Mouse (Mus musculus) liver, embryonic 11.5 days (tissue): ENCODE data around the gene Rnls. TPM values are rescaled to one million over a fixed set of nuclear protein-coding genes. Genes with fewer than 3 reads are reported as not detected.

Experiments
- ATAC-seq: fragments of 200-750 bp; cut with Nextera tagmentation; replicated peaks from 2 replicates; pipeline ENCODE4 v1.8.0; 2017; ENCODE audit warnings: moderate number of reproducible peaks, mild to moderate bottlenecking, moderate TSS enrichment, moderate library complexity; ENCODE audit not compliant: low FRiP score
- DNase-seq: peaks from one replicate; pipeline ENCODE4 v3.0.0-alpha.2; 2017; ENCODE audit warnings: low spot score
- H3K27ac ChIP-seq: fragments of 300-500 bp; sonication (generic); 2 replicates; pipeline ENCODE4 v1.5.1; 2014; ENCODE audit warnings: mild to moderate bottlenecking, low read depth, low read length, control low read depth
- H3K27me3 ChIP-seq: fragments of 300-500 bp; sonication (generic); replicated peaks from 2 replicates; pipeline ENCODE4 v1.6.1; 2014; ENCODE audit warnings: low read length, mixed read lengths; ENCODE audit not compliant: control insufficient read depth, insufficient read depth
- H3K36me3 ChIP-seq: fragments of 300-500 bp; sonication (generic); 2 replicates; pipeline ENCODE4 v1.6.1; 2014; ENCODE audit warnings: mild to moderate bottlenecking, low read length, moderate library complexity, mixed read lengths; ENCODE audit not compliant: control insufficient read depth, insufficient read depth
- H3K4me1 ChIP-seq: fragments of 300-500 bp; sonication (generic); replicated peaks from 2 replicates; pipeline ENCODE4 v1.6.1; 2014; ENCODE audit warnings: low read length, mixed read lengths; ENCODE audit not compliant: control insufficient read depth, insufficient read depth
- H3K4me2 ChIP-seq: fragments of 300-500 bp; sonication (generic); 2 replicates; pipeline ENCODE4 v1.6.1; 2014; ENCODE audit warnings: mild to moderate bottlenecking, control low read depth, moderate library complexity
- H3K4me3 ChIP-seq: fragments of 300-500 bp; sonication (generic); 2 replicates; pipeline ENCODE4 v1.5.1; 2014; ENCODE audit warnings: low read depth, low read length, control low read depth
- H3K9ac ChIP-seq: fragments of 300-500 bp; sonication (generic); 2 replicates; pipeline ENCODE4 v1.6.1; 2014; ENCODE audit warnings: low read depth, low read length, control low read depth
- H3K9me3 ChIP-seq: fragments of 300-500 bp; sonication (generic); 2 replicates; pipeline ENCODE4 v1.6.1; 2016; ENCODE audit warnings: low read length, inconsistent platforms, mixed read lengths; ENCODE audit not compliant: control insufficient read depth
- WGBS: fragments of 180-500 bp; shearing (Covaris S2); extraction: QIAGEN DNeasy Blood & Tissue Kit; methylation state at CpG from one replicate; pipeline ENCODE4 v1.1.7; 2014; 5-methylcytosine and 5-hydroxymethylcytosine counted together
- polyA plus RNA-seq: library from polyadenylated mRNA; unstranded; fragments of >200 nt; fragmentation: Nextera tagmentation; extraction: Ambion mirVana; gene quantifications from 2 replicates; pipeline ENCODE4 v1.2.1, GENCODE M21; 2014

Gene Rnls
- polyA plus RNA-seq, 1 experiment from 2014 or later = 2.8 TPM

GRCm38 (mm10) chr19:33114631-33115295 lies 277.3 kb downstream of the Rnls start:
- 72% methylated on average over 8 of the region's 8 CpGs for WGBS
- Histone ChIP-seq H3K4me3 (no peak overlapping the region), H3K9me3 (no peaks in the 10 kb centered on the region), H3K4me2 (no peak overlapping the region), H3K9ac (no peak overlapping the region), H3K27me3 (no peaks in the 10 kb centered on the region), H3K27ac (no peak overlapping the region), H3K4me1 (no peaks in the 10 kb centered on the region), H3K36me3 (no peaks in the 10 kb centered on the region)
- ATAC-seq (no peak), DNase-seq (no peak)

GRCm38 (mm10) chr19:33113746-33114145 lies 278.3 kb downstream of the Rnls start:
- H3K4me1 ChIP-seq = no peaks in the 10 kb centered on the region
- 81% methylated on average over 7 of the region's 7 CpGs for WGBS
- no peak overlapping the region for H3K4me2 ChIP-seq
- ATAC-seq = no peak
- no peaks in the 10 kb centered on the region for H3K9me3 ChIP-seq
- no peak overlapping the region for H3K4me3 ChIP-seq
- no peaks in the 10 kb centered on the region for H3K27me3 ChIP-seq
- no peak for DNase-seq
- no peak overlapping the region for H3K27ac ChIP-seq
- H3K9ac ChIP-seq = no peak overlapping the region
- no peaks in the 10 kb centered on the region for H3K36me3 ChIP-seq

- 89% methylated on average over 9 of the region's 9 CpGs for WGBS
- no peak overlapping the region for H3K4me2 ChIP-seq
- no peak overlapping the region for H3K27ac ChIP-seq
- no peak overlapping the region for H3K9ac ChIP-seq
- no peaks in the 10 kb centered on the region for H3K4me1 ChIP-seq
- H3K27me3 ChIP-seq = no peaks in the 10 kb centered on the region
- H3K4me3 ChIP-seq = no peak overlapping the region
- H3K36me3 ChIP-seq = no peaks in the 10 kb centered on the region
- DNase-seq = no peak
- no peaks in the 10 kb centered on the region for H3K9me3 ChIP-seq
- no peak for ATAC-seq
Observed at GRCm38 (mm10) chr19:33110404-33110803, 281.7 kb downstream of the Rnls start.

- H3K36me3 ChIP-seq = no peaks in the 10 kb centered on the region
- H3K27ac ChIP-seq = no peak overlapping the region
- no peak overlapping the region for H3K4me3 ChIP-seq
- H3K4me2 ChIP-seq = no peak overlapping the region
- no peak for ATAC-seq
- H3K9me3 ChIP-seq = no peaks in the 10 kb centered on the region
- H3K9ac ChIP-seq = no peak overlapping the region
- H3K4me1 ChIP-seq = no peaks in the 10 kb centered on the region
- H3K27me3 ChIP-seq = no peaks in the 10 kb centered on the region
- WGBS = 60% methylated on average over 6 of the region's 6 CpGs
- no peak for DNase-seq
Observed at GRCm38 (mm10) chr19:33109941-33110371, 282.1 kb downstream of the Rnls start.

- H3K9me3 ChIP-seq = no peaks in the 10 kb centered on the region
- ATAC-seq (no peak), DNase-seq (no peak)
- H3K27me3 ChIP-seq = no peaks in the 10 kb centered on the region
- H3K36me3 ChIP-seq = no peaks in the 10 kb centered on the region
- H3K4me1 ChIP-seq = no peaks in the 10 kb centered on the region
- no peak overlapping the region for H3K4me3 ChIP-seq
- H3K9ac ChIP-seq = no peak overlapping the region
- H3K27ac ChIP-seq = no peak overlapping the region
- H3K4me2 ChIP-seq = no peak overlapping the region
- 72% methylated on average over 7 of the region's 7 CpGs for WGBS
Observed at GRCm38 (mm10) chr19:33109141-33109540, 283.0 kb downstream of the Rnls start.

GRCm38 (mm10) chr19:33103851-33104250 lies 288.2 kb downstream of the Rnls start:
- no peak overlapping the region for H3K9ac ChIP-seq
- ATAC-seq (no peak), DNase-seq (no peak)
- H3K27me3 ChIP-seq = no peaks in the 10 kb centered on the region
- H3K4me3 ChIP-seq = no peak overlapping the region
- H3K4me1 ChIP-seq = peaks cover 12% of the 10 kb centered on the region
- H3K4me2 ChIP-seq = no peak overlapping the region
- no peak overlapping the region for H3K27ac ChIP-seq
- H3K36me3 ChIP-seq = no peaks in the 10 kb centered on the region
- no peaks in the 10 kb centered on the region for H3K9me3 ChIP-seq
- 91% methylated on average over 6 of the region's 6 CpGs for WGBS

- no peaks in the 10 kb centered on the region for H3K27me3 ChIP-seq
- DNase-seq = no peak
- ATAC-seq = no peak
- H3K4me2 ChIP-seq = no peak overlapping the region
- WGBS = 70% methylated on average over 7 of the region's 7 CpGs
- no peak overlapping the region for H3K9ac ChIP-seq
- no peak overlapping the region for H3K4me3 ChIP-seq
- no peaks in the 10 kb centered on the region for H3K9me3 ChIP-seq
- H3K4me1 ChIP-seq = peaks cover 12% of the 10 kb centered on the region
- H3K27ac ChIP-seq = no peak overlapping the region
- no peaks in the 10 kb centered on the region for H3K36me3 ChIP-seq
Observed at GRCm38 (mm10) chr19:33102783-33103139, 289.3 kb downstream of the Rnls start.

GRCm38 (mm10) chr19:33102008-33102782 lies 289.9 kb downstream of the Rnls start:
- Histone ChIP-seq H3K36me3 (no peaks in the 10 kb centered on the region), H3K27me3 (no peaks in the 10 kb centered on the region), H3K9ac (no peak overlapping the region), H3K4me2 (peak overlapping the region; percentile 56), H3K9me3 (no peaks in the 10 kb centered on the region), H3K4me1 (peaks cover 12% of the 10 kb centered on the region), H3K4me3 (no peak overlapping the region; the same call in 1 of the 2 replicates), H3K27ac (peak overlapping the region; percentile 50)
- WGBS = 41% methylated on average over 7 of the region's 7 CpGs
- DNase-seq (no peak), ATAC-seq (peak; percentile 25; the same call in 1 of the 2 replicates)
